Mouse (Mus musculus) gastrocnemius, adult 18-20 months (tissue): ENCODE results near the gene Ift52. TPM values are rescaled to one million over a fixed set of nuclear protein-coding genes. Genes with fewer than 3 reads are reported as not detected.
"Not testable (repeated sequence)": the region's sequence is repeated elsewhere in the genome, so short reads cannot be mapped to it uniquely, and the experiment has no call there.

Experiments
- DNase-seq: peaks from one replicate; pipeline ENCODE4 v3.0.0; 2021; ENCODE audit warnings: low spot score
- total RNA-seq, 2 experiments: library from RNA; stranded (reverse); gene quantifications; 2 replicates each; pipeline ENCODE4 v1.2.3; 2021

Gene Ift52
- total RNA-seq, 2 experiments from 2014 or later, result 15.7 to 16.7 TPM

GRCm38 (mm10) chr2:163007299-163007698, 9.9 kb upstream of the Ift52 start:
- DNase-seq, result no peak

GRCm38 (mm10) chr2:163031289-163031688, 14.1 kb downstream of the Ift52 start:
- DNase-seq, result no peak

DNA sequence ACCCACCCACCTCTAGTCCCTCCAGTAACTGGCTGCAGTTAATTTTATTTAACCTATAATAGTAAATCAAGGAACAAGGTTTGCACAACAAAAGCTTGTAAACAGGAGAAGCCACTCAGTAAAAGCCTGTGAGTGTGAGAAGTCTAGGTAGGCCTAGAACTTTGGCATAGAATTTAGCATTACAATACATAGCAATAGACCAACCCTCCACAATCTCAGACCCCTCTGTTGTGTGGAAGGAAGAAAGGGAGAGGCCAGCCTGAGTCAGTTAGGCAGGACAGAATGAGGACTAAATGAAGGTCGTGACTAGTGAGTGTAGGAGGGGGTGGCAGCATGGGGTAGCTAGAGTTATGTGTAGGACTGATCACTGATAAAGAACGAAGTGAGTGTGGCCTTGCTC, 14.6 kb downstream of the Ift52 start:
- no peak for DNase-seq

DNA sequence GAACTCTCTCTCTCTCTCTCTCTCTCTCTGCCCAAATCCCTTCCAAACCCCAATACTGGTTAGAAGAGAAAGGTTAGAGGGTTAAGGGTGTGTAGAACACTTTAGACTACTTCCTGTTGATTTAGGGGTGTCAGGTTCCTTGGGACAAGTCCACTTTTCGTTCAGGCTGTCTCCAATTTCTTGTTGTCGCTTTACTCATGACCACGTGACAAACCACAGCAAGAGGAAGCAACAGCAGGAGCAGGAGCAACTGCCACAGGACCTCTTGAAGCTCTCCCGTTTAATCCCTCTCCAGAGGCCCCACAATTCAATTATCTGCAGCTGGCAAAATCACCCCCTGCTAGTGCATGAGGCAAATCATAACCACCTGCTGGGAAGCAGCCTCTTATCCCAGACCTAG, 15.5 kb downstream of the Ift52 start:
- no peak for DNase-seq

DNA sequence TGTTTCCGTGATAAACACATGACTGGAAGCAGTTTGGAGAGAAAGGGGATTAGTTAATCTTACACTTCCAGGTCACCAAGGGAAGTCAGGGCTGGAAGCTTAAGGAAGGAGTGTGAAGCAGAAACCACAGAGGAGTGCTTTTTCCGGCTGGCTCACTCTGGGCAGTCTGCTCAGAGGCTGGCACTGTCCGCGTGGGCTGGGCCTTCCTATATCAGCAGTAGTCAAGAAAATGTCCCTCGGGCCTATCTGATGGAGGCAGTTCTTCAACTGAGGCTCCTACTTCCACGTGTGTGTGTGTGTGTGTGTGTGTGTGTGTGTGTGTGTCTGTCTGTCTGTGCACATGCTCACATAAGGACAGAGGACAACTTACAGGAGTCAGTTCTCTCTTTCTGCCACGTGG, 22.8 kb downstream of the Ift52 start:
- no peak for DNase-seq

DNA sequence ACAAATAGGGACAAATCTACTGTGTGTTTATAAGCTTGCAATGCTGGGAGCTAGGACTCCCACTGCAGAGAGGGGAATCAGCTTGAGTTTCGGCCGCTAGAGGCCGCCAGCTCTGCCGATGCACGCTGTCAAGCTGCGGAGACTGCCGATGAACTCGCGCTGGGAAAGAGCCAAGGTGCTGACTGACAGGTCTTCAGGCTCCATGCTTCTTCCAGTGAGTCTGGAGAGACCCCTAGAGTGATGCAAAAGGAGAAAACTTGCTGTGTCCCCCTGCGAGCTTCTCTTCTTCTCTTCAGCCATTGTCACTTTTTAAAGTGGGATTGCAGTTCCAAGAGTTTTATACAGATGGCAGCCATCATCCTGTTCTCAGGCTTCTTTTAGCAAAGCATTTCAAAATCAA, 31.0 kb downstream of the Ift52 start:
- peak; percentile 54 for DNase-seq

DNA sequence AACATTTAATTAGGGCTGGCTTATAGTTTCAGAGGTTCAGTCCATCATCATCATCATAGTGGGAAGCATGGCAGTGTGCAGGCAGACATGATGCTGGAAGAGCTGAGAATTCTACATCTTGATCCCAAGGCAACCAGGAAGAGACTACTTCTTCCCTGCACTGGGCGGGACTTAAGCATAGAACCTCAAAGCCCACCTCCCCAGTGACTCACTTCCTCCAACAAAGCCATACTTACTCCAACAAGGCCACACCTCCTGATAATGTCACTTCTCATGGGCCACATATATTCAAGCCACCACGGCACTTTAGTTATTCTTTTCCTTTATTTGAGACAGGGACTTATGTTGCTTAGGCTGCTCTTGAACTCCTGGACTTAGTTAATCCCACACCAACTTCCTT, 32.0 kb downstream of the Ift52 start:
- no peak for DNase-seq

DNA sequence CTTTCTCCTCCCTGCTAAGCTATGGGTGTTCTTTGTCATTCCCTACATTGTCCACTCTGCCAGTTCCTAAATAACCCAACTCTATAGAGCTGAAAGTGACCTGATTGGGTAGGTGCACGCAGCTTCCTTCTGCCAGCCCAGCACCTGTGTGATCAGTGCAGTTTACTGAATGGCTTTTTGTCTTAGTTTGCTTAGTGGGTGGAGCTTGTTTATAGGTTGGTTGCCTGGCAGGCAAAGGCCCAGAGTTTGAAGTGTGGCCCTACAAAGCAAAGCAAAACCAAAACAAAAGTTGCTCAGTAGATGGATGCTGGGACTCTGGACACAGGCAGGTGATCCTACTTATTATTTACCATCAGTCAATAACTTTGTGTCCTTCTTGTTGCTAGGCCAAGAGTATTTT, 34.5 kb downstream of the Ift52 start:
- no peak for DNase-seq

DNA sequence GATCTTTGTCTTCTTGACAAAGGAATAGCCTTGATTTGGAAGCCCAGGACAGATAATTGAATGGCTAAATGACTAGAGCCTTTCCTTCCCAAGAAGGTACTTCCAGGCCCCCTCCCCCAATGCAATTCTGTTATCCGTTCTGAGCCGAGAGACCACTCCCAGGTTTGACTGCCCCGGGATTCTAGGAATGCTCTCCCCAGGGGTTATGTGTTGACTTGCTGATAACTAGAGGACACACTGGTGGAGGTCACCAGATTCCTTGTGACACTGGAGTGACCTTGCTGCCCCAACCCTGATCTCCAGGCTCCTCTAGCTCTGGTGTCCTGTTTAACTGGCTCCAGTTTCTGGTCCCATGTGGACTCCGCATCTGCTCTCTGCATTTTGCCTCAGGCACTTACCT, 34.9 kb downstream of the Ift52 start:
- DNase-seq, result no peak

GRCm38 (mm10) chr2:163052826-163053225, 35.7 kb downstream of the Ift52 start:
- no peak for DNase-seq

GRCm38 (mm10) chr2:163054335-163054840, 37.2 kb downstream of the Ift52 start, which contains the start of gene Mybl2:
Gene Mybl2, plus strand, starts transcription at chr2:163054687.
- peak; percentile 92 for DNase-seq

DNA sequence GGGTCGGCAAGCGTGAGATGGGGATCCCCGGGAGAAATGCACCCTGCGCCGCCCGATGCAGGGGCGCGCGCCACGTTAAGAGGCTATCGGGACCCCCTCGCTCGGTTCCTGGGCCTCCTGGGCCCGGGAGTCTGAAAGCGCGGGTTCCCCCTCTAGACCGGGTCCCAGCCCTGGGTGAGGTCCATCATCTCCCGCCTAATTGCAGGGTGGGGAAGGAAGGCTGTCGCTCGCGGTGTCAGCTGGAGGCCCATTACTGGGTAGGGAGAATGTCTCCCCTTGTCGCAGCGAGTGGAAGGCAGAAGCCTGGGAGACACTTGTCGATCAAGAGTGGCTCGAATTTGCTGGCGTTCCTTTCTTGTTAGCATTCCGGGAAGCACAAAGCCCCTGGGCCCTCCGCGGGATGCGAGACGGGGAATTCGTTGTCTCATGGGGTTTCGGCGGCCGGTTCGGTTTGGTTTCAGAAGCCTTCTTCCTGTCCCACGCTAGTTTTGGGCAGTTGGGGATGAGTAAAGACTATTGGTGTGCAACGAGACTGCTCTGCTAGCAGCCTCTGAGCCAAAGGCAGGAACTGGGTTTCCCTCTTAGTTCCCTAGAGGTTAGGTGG, 37.8 kb downstream of the Ift52 start:
- DNase-seq, result no peak

DNA sequence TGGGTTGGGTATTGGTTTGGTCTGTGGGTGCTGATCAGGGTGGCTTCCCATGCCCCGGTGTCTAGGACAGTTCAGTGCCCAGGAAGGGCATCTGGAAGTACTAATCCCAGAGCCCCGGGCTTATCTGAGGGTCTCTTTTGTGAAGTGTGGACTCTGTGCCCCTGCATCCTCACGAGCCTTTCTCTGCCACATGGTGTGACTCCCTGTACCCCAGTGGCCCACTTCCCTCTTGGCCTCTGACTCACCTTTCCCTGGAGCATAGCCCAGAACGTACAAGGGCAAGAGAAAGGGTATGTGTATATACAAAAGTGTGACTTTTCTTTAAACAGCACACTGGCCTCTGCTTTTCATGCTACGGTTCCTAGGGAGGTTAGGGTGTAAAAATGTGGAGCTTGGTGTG, 38.6 kb downstream of the Ift52 start:
- no peak for DNase-seq

GRCm38 (mm10) chr2:163056584-163056983, 39.4 kb downstream of the Ift52 start:
- DNase-seq, result no peak

DNA sequence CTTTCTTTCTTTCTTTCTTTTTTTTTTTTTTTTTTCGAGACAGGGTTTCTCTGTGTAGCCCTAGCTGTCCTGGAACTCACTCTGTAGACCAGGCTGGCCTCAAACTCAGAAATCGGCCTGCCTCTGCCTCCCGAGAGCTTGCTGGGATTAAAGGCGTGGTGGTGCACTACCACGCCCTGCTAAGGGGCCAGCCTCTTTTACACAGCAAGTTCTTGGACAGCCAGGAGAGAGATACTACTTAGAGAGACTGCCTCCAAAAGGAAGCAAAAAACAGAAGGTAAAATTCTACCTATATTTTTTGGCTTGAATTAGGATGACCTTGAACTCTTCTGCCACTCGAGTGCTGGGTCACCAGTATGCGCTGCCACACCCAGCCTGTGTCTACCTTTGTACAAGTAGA, 41.8 kb downstream of the Ift52 start:
- DNase-seq, result not testable (repeated sequence)

- DNase-seq, result no peak
Measured at GRCm38 (mm10) chr2:163060630-163061029, 43.5 kb downstream of the Ift52 start.

DNA sequence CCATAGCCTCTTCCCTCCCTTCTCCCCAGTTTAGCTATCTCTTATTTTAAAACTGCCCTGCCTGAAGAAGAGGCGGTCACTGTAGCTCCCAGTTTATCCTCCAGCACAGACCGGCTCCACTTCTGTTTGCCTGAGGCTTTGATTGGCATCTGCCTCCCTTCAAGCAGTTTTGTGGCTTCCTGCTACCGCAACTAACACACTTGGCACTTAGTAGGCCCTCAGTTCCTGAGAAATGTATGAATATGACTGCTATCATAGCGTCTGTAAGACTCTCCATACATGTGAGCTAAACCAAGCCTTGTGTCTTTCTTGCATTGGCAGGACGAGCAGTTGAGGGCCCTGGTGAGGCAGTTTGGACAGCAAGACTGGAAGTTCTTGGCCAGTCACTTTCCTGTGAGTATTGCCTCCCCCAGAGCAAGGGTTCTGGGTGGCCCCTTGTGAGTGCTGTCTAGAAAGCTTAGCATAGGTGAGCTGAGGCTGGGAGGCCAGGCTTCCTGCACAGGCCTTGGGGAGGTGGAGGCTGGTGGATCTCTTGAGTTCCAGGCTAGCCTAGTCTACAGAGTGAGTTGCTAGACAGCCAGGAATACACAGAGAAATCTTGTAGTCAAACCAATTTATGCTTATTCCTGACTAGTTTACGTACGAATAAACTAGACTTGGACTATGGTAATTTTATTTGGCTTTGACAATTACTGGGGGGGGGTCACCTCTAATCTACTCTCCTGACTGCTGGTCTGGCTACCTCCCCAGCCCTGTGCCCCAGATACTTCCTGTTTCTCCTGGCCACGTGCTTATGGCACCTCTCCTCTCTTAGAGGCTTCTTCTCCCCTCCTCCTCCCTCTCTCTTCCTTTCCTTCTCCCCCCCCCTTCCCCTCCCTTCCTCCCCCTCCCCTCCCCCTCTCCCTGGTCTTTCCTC, 44.3 kb downstream of the Ift52 start:
- no peak for DNase-seq

- no peak for DNase-seq
Measured at GRCm38 (mm10) chr2:163062119-163062508, 45.0 kb downstream of the Ift52 start.

DNA sequence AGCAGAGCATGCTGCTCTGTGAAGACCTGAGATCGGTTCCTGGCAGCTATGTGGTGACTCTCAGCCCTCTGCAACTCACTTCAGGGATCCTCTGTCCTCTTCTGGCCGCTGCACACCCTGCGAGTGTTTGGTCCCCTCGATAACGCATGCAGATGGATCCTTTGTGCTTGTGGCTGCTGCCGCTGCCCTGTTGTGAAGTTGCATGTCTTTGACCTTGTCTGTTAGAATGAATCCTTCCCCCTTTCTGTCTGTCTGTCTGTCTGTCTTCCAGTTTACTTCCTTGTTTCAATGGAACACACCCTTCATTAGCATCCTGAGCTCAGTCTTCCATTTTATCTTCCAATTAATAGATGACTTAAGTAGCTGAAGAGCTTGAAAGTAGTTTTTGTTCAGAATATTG, 49.2 kb downstream of the Ift52 start:
- DNase-seq, result no peak

DNA sequence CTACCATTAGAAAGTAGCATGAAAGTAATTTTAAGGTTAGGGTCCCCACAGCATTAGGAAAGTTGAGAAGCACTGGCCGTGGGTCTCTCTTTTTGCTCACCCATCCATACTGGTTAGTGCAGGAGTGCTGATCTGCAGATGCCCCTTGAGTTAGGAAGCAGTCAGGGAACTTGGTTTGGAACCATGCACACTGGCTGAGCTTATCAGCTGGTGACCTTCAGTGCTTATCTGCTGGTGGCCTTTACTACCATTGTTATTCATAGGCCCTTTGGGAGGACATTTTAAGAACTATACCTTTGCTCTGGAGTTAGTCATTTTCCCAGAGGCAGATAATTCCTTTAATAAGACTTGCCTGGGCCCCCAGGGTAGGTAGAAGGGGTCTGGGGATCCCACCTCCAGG, 50.1 kb downstream of the Ift52 start:
- DNase-seq, result no peak

GRCm38 (mm10) chr2:163070213-163070612, 53.1 kb downstream of the Ift52 start:
- DNase-seq, result no peak

- DNase-seq, result no peak
Measured at GRCm38 (mm10) chr2:163071590-163071989, 54.4 kb downstream of the Ift52 start.
